Mouse (Mus musculus): ENCODE data around the gene Mmp25.
"Not testable (repeated sequence)": the region's sequence is repeated elsewhere in the genome, so short reads cannot be mapped to it uniquely, and the experiment has no call there.

The Mmp25 gene

GRCm38 (mm10) chr17:23600641-23601622 is 44.1 kb downstream of the Mmp25 start, which contains the start of gene Zscan10:
TSS of gene Zscan10 (plus strand) at chr17:23600856.
- no peak for DNase-seq (ENCODE audit: low spot score)

DNA sequence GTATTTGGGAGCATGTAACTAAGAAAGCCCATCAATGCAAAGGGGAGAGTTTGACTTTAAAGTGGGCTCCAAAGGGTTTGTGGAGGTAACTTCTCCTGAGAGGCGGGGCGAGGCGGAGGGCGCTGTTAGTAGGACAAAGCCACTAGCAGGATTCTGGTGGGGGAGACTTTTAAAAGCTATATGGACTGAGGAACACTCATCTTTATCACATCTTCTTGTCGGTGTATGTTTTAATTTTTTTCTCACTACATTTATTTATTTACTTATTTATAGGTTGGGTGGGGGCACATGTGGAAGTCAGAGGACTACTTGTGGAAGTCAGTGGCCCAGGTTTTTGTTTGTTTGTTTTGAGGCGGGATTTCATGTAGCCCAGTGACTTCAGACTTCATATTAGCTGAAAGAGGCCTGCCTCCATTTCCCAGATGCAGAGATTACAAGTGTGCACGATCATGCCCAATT is 45.4 kb downstream of the Mmp25 start:
- no peak for DNase-seq (ENCODE audit: low spot score)

GRCm38 (mm10) chr17:23598582-23599552 is 46.2 kb downstream of the Mmp25 start, which contains the start of gene Zfp13:
TSS of gene Zfp13 (minus strand) at chr17:23599487.
- peak; percentile 49 for DNase-seq (ENCODE audit: low spot score)

DNA sequence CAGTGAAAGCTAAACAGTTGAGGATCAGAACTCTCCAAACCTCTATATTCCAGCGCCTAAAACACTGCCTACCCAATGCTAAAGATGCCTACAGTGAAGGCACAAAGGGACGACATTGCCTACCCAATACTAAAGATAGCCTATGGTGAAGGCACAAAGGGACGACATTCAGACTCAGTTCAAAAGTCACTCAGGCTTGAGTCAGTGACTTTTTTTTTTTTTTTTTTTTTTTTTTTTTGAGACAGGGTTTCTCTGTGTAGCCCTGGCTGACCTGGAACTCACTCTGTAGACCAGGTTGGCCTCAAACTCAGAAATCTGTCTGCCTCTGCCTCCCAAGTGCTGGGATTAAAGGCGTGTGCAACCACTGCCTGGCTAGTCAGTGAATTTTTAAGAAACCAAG is 49.9 kb downstream of the Mmp25 start:
- not testable (repeated sequence) for DNase-seq (ENCODE audit: low spot score)

DNA sequence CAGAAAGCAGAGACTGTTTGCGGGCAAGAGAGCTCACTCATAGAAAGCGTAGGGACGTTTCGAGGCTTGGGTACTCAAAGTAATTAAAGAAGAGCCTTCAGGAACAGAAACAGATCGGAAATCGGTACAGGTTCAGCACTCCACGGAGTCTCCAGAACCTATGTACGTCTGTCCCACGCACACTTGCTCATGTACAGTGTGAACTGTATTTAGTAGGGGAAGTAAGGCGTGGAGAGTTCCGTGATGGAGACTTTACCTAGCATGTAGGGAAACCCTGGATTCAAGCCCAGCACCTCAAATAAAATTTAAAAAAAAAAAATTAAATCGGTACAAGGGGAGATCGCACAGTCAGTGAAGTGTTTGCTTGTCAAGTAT is 52.2 kb downstream of the Mmp25 start:
- DNase-seq (ENCODE audit: low spot score) = no peak

- peak; percentile 79 for DNase-seq (ENCODE audit: low spot score)
These were observed 52.7 kb downstream of the Mmp25 start for GRCm38 (mm10) chr17:23592208-23592925.

- no peak for DNase-seq (ENCODE audit: low spot score)
These were observed 57.8 kb downstream of the Mmp25 start for GRCm38 (mm10) chr17:23587253-23587652.

- DNase-seq (ENCODE audit: low spot score) = no peak
These were observed 59.2 kb downstream of the Mmp25 start for GRCm38 (mm10) chr17:23585721-23586491.

- no peak for DNase-seq (ENCODE audit: low spot score)
These were observed 60.3 kb downstream of the Mmp25 start for GRCm38 (mm10) chr17:23584786-23585185.
